Mouse (Mus musculus): ENCODE measurements around the gene Ank2.

The Ank2 gene

GRCm38 (mm10) chr3:127023992-127024391 is 475.2 kb downstream of the Ank2 start:
- DNase-seq (ENCODE audit: low spot score in 2 of 2) = no peak

GRCm38 (mm10) chr3:127020167-127020566 is 479.0 kb downstream of the Ank2 start:
- no peak for DNase-seq (ENCODE audit: low spot score in 2 of 2)

- DNase-seq (ENCODE audit: low spot score in 2 of 2) = no peak
Observed at GRCm38 (mm10) chr3:127019728-127020127, 479.4 kb downstream of the Ank2 start.

DNA sequence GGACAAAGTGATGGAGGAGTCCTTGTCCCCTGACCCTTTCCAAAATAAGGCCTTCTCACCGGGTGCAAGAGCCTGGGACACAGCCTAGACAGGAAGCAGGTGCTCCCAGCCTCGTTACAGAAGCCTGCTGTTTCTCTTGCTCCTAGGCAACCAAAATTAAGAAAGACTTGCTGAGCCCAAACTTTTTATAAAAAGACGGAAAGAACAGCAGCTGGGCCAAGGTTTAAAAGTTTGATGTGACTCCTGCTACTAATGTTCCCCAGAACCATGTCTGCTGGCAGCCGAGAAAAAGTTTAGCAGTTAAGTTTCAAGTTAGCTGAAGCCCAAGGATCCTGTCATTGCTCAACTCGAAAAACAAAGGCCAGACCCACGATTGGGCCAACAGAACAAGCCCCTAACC is 480.0 kb downstream of the Ank2 start:
- no peak for DNase-seq (ENCODE audit: low spot score in 2 of 2)

GRCm38 (mm10) chr3:127017523-127017922 is 481.6 kb downstream of the Ank2 start:
- DNase-seq (ENCODE audit: low spot score in 2 of 2) = no peak

GRCm38 (mm10) chr3:127015596-127015995 is 483.6 kb downstream of the Ank2 start:
- DNase-seq (ENCODE audit: low spot score in 2 of 2) = no peak

- no peak for DNase-seq (ENCODE audit: low spot score in 2 of 2)
Observed at GRCm38 (mm10) chr3:127015175-127015574, 484.0 kb downstream of the Ank2 start.

DNA sequence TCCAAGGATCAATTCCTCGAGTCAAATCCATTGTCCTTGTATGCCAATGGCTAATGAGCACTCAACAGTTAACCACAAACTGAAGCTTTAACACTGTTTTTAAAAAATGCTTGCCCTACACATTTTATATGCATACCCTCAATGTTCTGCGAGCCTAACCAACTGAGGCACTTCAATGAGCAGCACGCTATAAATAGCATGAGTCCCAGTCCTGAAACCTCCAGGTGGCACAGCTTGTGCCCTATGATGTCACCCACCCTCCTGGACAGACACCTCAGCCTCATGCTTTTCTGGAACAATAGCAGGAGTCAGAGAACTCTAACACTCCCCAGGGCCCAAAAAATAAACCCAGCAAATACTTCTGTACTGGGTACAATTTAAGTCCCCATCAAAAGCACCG is 485.2 kb downstream of the Ank2 start:
- DNase-seq (ENCODE audit: low spot score in 2 of 2) = no peak

DNA sequence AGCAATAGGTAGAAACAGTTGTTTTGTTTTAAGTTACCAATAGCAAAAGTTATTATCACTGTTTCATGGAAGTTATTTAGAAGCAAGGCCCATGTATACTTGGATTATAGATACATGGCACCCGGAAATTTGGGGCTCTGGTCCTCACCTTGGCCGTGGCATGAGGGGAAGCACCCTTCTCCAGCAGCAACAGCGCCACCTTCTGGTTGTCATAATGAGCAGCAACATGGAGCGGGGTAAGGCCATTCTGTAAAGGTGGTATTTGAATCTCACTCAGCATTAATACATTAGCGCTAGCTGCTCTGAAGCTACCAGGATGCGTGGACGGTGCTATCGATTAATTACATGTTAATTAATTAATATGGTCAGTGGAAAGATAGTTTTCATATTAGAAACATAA is 486.6 kb downstream of the Ank2 start:
- no peak for DNase-seq (ENCODE audit: low spot score in 2 of 2)

DNA sequence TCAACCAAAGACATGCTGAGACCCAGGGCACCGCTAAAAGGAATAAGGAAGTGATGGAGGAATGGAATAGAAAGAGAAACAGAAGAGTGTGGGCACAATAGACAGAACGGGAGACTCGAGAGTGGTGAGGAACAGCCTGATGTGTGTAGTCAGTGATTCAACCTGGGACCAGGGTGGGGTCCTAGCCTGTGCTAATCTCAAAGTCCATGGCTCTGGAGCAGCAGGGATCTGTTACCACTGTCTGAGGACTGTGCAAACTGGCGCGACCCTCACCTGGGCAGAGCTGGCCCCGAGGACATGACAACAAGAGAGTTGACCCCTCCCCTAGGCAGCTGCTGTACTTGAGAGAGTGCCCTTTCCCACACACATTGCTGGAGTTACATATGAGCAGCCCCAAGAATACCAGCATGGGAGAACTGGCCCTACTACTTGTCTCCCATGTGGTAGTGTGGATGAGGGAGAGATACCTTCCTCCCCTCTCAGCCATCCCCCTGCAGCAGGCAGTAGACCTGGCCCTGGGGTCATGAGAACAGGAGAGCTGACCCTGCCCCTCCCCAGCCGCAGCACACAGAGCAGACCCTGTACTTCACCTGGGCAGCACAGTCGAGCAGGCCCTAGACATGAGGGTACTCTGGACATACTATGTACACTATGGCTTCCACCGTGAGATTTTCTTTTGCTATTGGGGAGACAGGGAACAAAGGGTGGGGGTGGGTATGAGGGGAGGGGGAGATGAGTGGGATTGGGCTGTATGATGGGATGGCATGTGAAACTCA is 493.1 kb downstream of the Ank2 start:
- DNase-seq (ENCODE audit: low spot score in 2 of 2) = no peak

DNA sequence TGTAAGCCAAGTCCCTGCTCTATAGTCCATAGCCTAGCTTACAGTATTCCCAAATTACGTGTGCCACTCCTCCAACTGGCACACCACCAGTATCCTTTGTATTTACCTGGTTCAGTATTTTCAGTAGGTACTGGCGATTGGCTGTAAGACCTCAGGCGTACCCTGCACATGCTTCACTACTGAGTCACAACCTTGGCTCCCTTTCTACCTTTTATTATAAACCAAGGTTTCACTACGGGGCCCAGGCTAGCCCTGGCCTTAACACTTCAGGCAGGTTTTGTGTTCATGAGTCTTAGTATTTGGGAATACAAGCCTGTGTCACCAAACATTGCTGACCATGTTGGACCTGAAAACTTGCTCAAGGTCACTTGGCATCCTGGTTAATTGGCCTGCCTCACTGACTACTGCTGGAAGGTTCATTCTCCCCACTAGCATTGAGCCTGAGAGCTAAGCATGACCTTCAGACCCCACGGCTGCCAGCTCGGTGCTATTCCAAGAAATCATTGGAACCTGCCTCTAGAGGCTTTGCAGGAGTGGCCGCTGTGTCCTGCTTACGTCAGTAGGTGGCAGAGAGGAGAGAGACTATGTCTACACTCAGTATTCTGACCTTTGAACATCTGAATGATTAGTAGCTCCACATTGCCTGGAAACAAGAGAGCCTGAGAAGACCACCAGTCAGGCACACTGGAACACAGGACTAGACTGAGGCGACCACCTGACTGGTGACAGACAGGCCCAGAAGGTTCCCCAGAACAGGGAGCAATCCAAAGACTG is 494.1 kb downstream of the Ank2 start:
- DNase-seq (ENCODE audit: low spot score in 2 of 2) = no peak

- no peak for DNase-seq (ENCODE audit: low spot score in 2 of 2)
Observed at GRCm38 (mm10) chr3:127003946-127004345, 495.2 kb downstream of the Ank2 start.

DNA sequence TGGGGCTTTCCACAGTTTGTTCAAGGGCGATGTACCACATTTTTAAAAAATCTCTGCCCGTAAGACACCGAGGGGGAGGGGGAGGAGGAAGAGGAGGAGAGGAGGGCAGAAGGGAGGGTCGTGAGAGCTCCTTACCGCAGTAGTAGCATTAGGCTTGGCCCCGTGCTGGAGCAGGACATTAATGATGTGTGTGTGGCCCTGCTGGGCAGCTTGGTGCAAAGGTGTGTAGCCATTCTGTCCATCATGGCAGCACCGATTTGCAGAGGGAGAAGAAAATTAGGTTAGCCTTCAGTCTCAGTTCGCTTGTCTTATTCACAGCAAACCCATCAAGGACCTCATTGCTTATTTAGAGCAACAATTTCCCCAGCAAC is 500.4 kb downstream of the Ank2 start:
- no peak for DNase-seq (ENCODE audit: low spot score in 2 of 2)

DNA sequence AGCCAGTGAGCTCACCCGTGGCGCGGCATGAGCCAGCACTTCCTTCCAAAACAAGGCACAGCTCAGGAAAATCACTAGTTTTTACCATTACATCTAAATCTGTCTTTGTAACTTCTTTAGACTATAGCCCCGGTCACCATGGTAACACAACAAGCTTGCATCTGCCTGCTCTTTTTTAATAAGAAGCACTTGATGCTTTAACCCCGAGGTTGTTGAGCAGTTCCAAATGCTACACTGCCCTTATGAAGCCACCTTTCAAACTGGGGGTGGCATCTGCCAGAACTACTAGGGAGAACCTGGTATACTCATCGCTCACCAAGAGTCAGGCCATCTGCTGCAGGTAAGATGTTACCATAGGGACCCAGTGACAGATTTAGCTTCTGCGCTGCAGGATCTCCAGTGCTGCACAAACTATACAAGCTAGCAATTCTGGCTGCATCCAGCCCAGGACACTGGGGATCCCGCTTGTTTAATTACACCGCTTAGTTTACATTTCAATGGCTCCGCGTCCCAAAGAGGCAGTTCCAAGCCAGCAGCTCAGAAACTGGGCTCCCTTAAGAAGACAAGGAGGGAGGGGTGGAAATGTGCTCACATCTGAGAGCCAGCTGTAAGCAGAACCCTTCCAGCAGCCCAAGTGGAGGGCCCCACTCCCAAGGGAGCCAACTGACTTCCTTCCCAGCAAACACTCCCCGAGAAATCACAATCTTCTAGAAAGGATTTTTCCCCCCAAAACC is 501.0 kb downstream of the Ank2 start:
- DNase-seq (ENCODE audit: low spot score in 2 of 2) = peak in 1 of 2 experiments; percentile 42

DNA sequence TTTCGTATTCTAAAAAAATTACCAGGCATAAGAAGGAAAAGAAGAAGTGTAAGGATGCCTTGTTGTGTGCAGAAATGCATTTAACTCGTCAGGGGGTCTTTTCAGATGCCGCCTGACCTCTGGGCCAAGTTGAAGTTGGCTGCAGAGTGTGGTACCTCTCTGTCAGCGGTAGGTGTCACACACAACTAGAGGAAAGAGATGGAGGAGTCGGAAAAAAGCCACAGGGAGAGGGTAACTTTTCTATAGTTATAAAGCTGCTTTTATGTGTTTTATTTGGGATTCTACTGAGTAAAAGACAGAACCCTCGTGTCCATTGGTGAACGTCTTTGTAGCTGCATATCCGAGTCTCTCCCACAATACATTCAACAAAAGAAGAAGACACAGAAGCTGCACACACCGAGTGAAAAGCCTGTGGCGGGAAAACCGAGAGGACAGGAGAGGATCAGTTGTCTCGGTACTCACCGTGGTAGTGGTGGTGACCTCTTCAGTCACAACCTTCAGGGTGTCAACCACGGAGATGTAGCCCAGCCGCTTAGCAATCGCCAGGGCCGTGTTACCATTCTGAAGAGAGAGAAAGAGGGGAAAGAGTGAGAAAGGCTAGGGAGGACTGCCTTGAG is 501.7 kb downstream of the Ank2 start:
- DNase-seq (ENCODE audit: low spot score in 2 of 2) = no peak

DNA sequence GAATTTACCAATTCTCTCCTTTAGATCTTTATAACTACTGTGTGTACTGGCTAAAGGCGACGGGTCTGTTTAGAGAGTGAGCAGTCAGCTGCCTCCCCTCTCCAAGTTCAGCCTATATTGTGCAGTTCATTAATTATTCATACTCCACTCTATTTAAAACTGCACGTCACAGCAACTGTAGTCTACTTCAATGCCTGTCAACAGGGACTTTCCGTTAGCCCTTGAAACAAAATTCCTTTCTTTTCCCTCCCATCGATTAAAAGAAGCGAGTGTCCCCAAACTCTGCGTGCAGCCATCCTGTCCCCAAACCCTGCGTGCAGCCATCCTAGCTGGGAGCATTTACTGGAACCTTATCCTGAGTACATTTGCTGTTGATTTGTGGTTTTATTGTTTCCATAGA is 502.4 kb downstream of the Ank2 start:
- DNase-seq (ENCODE audit: low spot score in 2 of 2) = no peak

- no peak for DNase-seq (ENCODE audit: low spot score in 2 of 2)
Observed at GRCm38 (mm10) chr3:126995970-126996369, 503.2 kb downstream of the Ank2 start.

DNA sequence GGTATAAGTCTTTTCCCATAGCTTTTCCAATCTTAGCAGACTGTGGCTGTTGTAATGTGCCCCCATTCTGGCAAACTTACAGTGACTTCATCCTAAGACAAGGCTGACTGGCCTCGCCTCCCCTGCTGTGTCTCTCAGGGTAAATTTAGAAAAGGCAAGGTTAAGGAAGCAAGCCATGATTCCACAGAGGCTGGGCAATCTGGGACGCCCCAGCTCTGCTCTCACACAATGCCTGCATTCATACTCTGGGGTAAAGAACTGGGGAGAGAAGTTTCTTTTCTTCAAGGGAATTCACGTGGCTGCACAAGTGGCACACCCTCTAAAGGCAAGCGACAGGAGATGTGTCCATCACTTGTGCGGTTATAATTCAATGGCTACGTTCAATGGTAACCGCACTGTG is 505.0 kb downstream of the Ank2 start:
- DNase-seq (ENCODE audit: low spot score in 2 of 2) = no peak

- DNase-seq (ENCODE audit: low spot score in 2 of 2) = no peak
Observed at GRCm38 (mm10) chr3:126989936-126990335, 509.2 kb downstream of the Ank2 start.

GRCm38 (mm10) chr3:126986687-126987086 is 512.5 kb downstream of the Ank2 start:
- DNase-seq (ENCODE audit: low spot score in 2 of 2) = no peak

GRCm38 (mm10) chr3:126982814-126983213 is 516.3 kb downstream of the Ank2 start:
- no peak for DNase-seq (ENCODE audit: low spot score in 2 of 2)

DNA sequence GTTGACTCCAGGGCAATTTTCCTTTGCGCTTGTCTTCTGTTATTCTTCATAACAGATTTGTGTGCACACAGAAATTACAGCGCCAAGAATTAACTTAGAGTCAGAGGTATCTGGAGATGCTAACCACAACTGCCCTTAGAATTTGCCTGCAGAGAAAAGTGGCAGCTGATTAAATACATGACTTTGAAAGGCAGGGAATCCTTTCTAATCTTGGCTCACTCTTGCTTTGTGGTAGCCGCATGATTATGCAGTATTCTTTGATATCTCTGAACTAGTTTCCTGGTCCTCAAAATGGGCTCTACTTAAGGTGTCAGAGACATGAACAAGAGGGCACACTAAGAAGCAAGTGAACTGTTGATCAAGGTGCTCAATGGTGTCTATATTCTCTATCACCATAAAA is 518.0 kb downstream of the Ank2 start:
- no peak for DNase-seq (ENCODE audit: low spot score in 2 of 2)
